Mouse (Mus musculus): Measurements from ENCODE around the gene Sephs1.

GRCm38 (mm10) chr2:4907120-4907519, 25.8 kb downstream of the Sephs1 start:
- TF ChIP-seq POLR2A (IDR thresholded peaks at IDR 0.05; ENCODE audit: borderline replicate concordance, insufficient read depth, low read length) (no peak), CTCF (IDR thresholded peaks at IDR 0.05; ENCODE audit: borderline replicate concordance, insufficient read depth, low read depth, low read length) (no peak)
